Mouse (Mus musculus) forebrain, embryonic 13.5 days (tissue): Measurements from ENCODE around the gene Ajuba. TPM values are rescaled to one million over a fixed set of nuclear protein-coding genes. Genes with fewer than 3 reads are reported as not detected.

Experiments used
- ATAC-seq: fragments of 200-750 bp; cut with Nextera tagmentation; 2 replicates; pipeline ENCODE4 v1.8.0; 2017
- H3K27ac ChIP-seq: fragments of 300-500 bp; sonication (generic); 2 replicates; pipeline ENCODE4 v1.5.1; 2015; ENCODE audit warnings: inconsistent platforms, mild to moderate bottlenecking, moderate library complexity
- H3K27me3 ChIP-seq: fragments of 300-500 bp; sonication (generic); 2 replicates; pipeline ENCODE4 v1.6.1; 2015; ENCODE audit warnings: mild to moderate bottlenecking, inconsistent platforms
- H3K36me3 ChIP-seq: fragments of 300-500 bp; sonication (generic); 2 replicates; pipeline ENCODE4 v1.6.1; 2015; ENCODE audit warnings: mild to moderate bottlenecking, inconsistent platforms; ENCODE audit not compliant: poor library complexity, severe bottlenecking
- H3K4me1 ChIP-seq: fragments of 300-500 bp; sonication (generic); 2 replicates; pipeline ENCODE4 v1.6.1; 2015; ENCODE audit warnings: inconsistent platforms
- H3K4me2 ChIP-seq: fragments of 300-500 bp; sonication (generic); 2 replicates; pipeline ENCODE4 v1.6.1; 2015; ENCODE audit warnings: inconsistent platforms, mild to moderate bottlenecking, moderate library complexity
- H3K4me3 ChIP-seq: fragments of 300-500 bp; sonication (generic); 2 replicates; pipeline ENCODE4 v1.5.1; 2015; ENCODE audit warnings: mild to moderate bottlenecking, inconsistent platforms
- H3K9ac ChIP-seq: fragments of 300-500 bp; sonication (generic); 2 replicates; pipeline ENCODE4 v1.6.1; 2015; ENCODE audit warnings: mild to moderate bottlenecking, inconsistent platforms
- H3K9me3 ChIP-seq: fragments of 300-500 bp; sonication (generic); replicated peaks from 2 replicates; pipeline ENCODE4 v1.6.1; 2016; ENCODE audit warnings: inconsistent platforms
- WGBS: fragments of 180-500 bp; shearing (Covaris S2); methylation state at CpG from one replicate; pipeline ENCODE4 v1.1.7; 2015; 5-methylcytosine and 5-hydroxymethylcytosine counted together
- polyA plus RNA-seq: library from polyadenylated mRNA; unstranded; fragments of >200 nt; fragmentation: Nextera tagmentation; extraction: Ambion mirVana; gene quantifications from 2 replicates; pipeline ENCODE4 v1.2.1, GENCODE M21; 2015

The Ajuba gene
- polyA plus RNA-seq, 1 experiment from 2014 or later = 18.8 TPM

GRCm38 (mm10) chr14:54583681-54584338, 6.5 kb upstream of the Ajuba start:
- H3K36me3 ChIP-seq = peaks cover 30% of the 10 kb centered on the region
- no peak overlapping the region for H3K9ac ChIP-seq
- no peak overlapping the region for H3K4me3 ChIP-seq
- no peaks in the 10 kb centered on the region for H3K27me3 ChIP-seq
- no peak overlapping the region for H3K27ac ChIP-seq
- WGBS = 40% methylated on average over 7 of the region's 7 CpGs
- H3K9me3 ChIP-seq = no peaks in the 10 kb centered on the region
- H3K4me2 ChIP-seq = no peak overlapping the region
- no peak for ATAC-seq
- no peaks in the 10 kb centered on the region for H3K4me1 ChIP-seq

GRCm38 (mm10) chr14:54582536-54582935, 5.2 kb upstream of the Ajuba start:
- Histone ChIP-seq H3K36me3 (peaks cover 30% of the 10 kb centered on the region), H3K9me3 (no peaks in the 10 kb centered on the region), H3K4me2 (no peak overlapping the region), H3K4me1 (peaks cover 10% of the 10 kb centered on the region), H3K27me3 (no peaks in the 10 kb centered on the region), H3K9ac (no peak overlapping the region), H3K27ac (no peak overlapping the region), H3K4me3 (no peak overlapping the region)
- ATAC-seq = no peak
- WGBS = 95% methylated on average over 9 of the region's 9 CpGs

GRCm38 (mm10) chr14:54579638-54580037, 2.3 kb upstream of the Ajuba start:
- Histone ChIP-seq H3K9me3 (no peaks in the 10 kb centered on the region), H3K27ac (no peak overlapping the region), H3K4me1 (peaks cover 36% of the 10 kb centered on the region), H3K9ac (0 out of 2 replicates have a peak overlapping the region, but pooled peaks have one; percentile 5), H3K27me3 (peaks cover 6% of the 10 kb centered on the region), H3K4me3 (no peak overlapping the region), H3K36me3 (peaks cover 15% of the 10 kb centered on the region), H3K4me2 (no peak overlapping the region)
- 91% methylated on average over 7 of the region's 7 CpGs for WGBS
- ATAC-seq = no peak

- Histone ChIP-seq H3K4me2 (peak overlapping the region; percentile 79), H3K4me1 (peaks cover 52% of the 10 kb centered on the region), H3K36me3 (peaks cover 6% of the 10 kb centered on the region), H3K9me3 (no peaks in the 10 kb centered on the region), H3K4me3 (peak overlapping the region; percentile 67), H3K9ac (peak overlapping the region; percentile 91), H3K27me3 (peaks cover 10% of the 10 kb centered on the region), H3K27ac (peak overlapping the region; percentile 78)
- 3% methylated on average over 10 of the region's 10 CpGs for WGBS
- ATAC-seq = peak; percentile 25; the same call in 1 of the 2 replicates
Measured at GRCm38 (mm10) chr14:54578063-54578462, 705 bp upstream of the Ajuba start.

GRCm38 (mm10) chr14:54576241-54577088, 893 bp downstream of the Ajuba start:
- ATAC-seq = no peak
- Histone ChIP-seq H3K27ac (peak overlapping the region; percentile 78), H3K9me3 (no peaks in the 10 kb centered on the region), H3K36me3 (peaks cover 5% of the 10 kb centered on the region), H3K9ac (peak overlapping the region; percentile 91), H3K4me3 (peak overlapping the region; percentile 67), H3K4me2 (peak overlapping the region; percentile 79), H3K4me1 (peaks cover 68% of the 10 kb centered on the region), H3K27me3 (peaks cover 10% of the 10 kb centered on the region)
- under 1% methylated on average over 83 of the region's 84 CpGs for WGBS

GRCm38 (mm10) chr14:54575631-54576030, 1.7 kb downstream of the Ajuba start:
- Histone ChIP-seq H3K27ac (no peak overlapping the region), H3K4me3 (peak overlapping the region; percentile 67), H3K9ac (peak overlapping the region; percentile 91), H3K4me1 (peaks cover 68% of the 10 kb centered on the region), H3K4me2 (peak overlapping the region; percentile 79), H3K27me3 (peaks cover 10% of the 10 kb centered on the region), H3K36me3 (peaks cover 11% of the 10 kb centered on the region), H3K9me3 (no peaks in the 10 kb centered on the region)
- 0% methylated on average over 23 of the region's 39 CpGs for WGBS
- ATAC-seq = 0 out of 2 replicates have a peak, but pooled peaks have one; percentile 1

GRCm38 (mm10) chr14:54575031-54575430, 2.3 kb downstream of the Ajuba start:
- no peak for ATAC-seq
- Histone ChIP-seq H3K36me3 (peaks cover 16% of the 10 kb centered on the region), H3K27me3 (peaks cover 10% of the 10 kb centered on the region), H3K4me2 (peak overlapping the region; percentile 79), H3K9me3 (no peaks in the 10 kb centered on the region), H3K4me3 (peak overlapping the region; percentile 67), H3K9ac (peak overlapping the region; percentile 91), H3K27ac (peak overlapping the region; percentile 70; the same call in 1 of the 2 replicates), H3K4me1 (peaks cover 71% of the 10 kb centered on the region)
- under 1% methylated on average over 8 of the region's 8 CpGs for WGBS

- Histone ChIP-seq H3K9ac (peak overlapping the region; percentile 91), H3K4me3 (peak overlapping the region; percentile 67), H3K4me1 (peaks cover 79% of the 10 kb centered on the region), H3K9me3 (no peaks in the 10 kb centered on the region), H3K36me3 (peaks cover 23% of the 10 kb centered on the region), H3K4me2 (peak overlapping the region; percentile 79), H3K27ac (peak overlapping the region; percentile 70), H3K27me3 (peaks cover 10% of the 10 kb centered on the region)
- 6% methylated on average over 4 of the region's 4 CpGs for WGBS
- ATAC-seq = peak; percentile 6; the same call in 1 of the 2 replicates
Measured at GRCm38 (mm10) chr14:54574253-54574652, 3.1 kb downstream of the Ajuba start.

- peak overlapping the region; percentile 91 for H3K9ac ChIP-seq
- ATAC-seq = peak; percentile 50
Measured at GRCm38 (mm10) chr14:54572790-54573736, 4.3 kb downstream of the Ajuba start.

GRCm38 (mm10) chr14:54572122-54572521, 5.2 kb downstream of the Ajuba start:
- peak overlapping the region; percentile 67 for H3K4me3 ChIP-seq
- no peak for ATAC-seq

More at GRCm38 (mm10) chr14:54572790-54573736, 4.3 kb downstream of the Ajuba start:
- Histone ChIP-seq H3K4me3 (peak overlapping the region; percentile 67), H3K9me3 (no peaks in the 10 kb centered on the region), H3K27ac (peak overlapping the region; percentile 81), H3K4me1 (peaks cover 74% of the 10 kb centered on the region), H3K36me3 (peaks cover 33% of the 10 kb centered on the region), H3K27me3 (peaks cover 10% of the 10 kb centered on the region), H3K4me2 (peak overlapping the region; percentile 79)
- 2% methylated on average over 14 of the region's 14 CpGs for WGBS

More at GRCm38 (mm10) chr14:54572122-54572521, 5.2 kb downstream of the Ajuba start:
- Histone ChIP-seq H3K4me1 (peaks cover 67% of the 10 kb centered on the region), H3K36me3 (peaks cover 41% of the 10 kb centered on the region), H3K27ac (peak overlapping the region; percentile 81), H3K9ac (peak overlapping the region; percentile 57), H3K4me2 (peak overlapping the region; percentile 79), H3K27me3 (peaks cover 7% of the 10 kb centered on the region), H3K9me3 (no peaks in the 10 kb centered on the region)
- WGBS = 29% methylated on average over 4 of the region's 4 CpGs
